18 mouse cellular contexts compared by ENCODE assay signal in genomic region chr7:110777146-110778001, GRCm38 (mm10). TPM values are rescaled to one million over a fixed set of nuclear protein-coding genes. Genes with fewer than 3 reads are reported as not detected.
DNase-seq lines count a peak whose midpoint lies in the region; ATAC-seq and TF ChIP-seq lines count a peak whose summit lies in the region.
"Had no signal": no experiment of that assay in that cellular context is flagged by ENCODE, and none has a peak within 500 bp of the region (broad histone marks: within the 10 kb centered on the region; RNA-seq: fewer than 3 reads in every experiment).

No protein-coding gene starts in this region.

- in situ Hi-C loops in ES-E14 (cut with MboI; ENCODE audit: low sequenced_read_pairs in 2 of 2, unreplicated experiment in 2 of 2) = no loop called here

- 78% methylated on average over 18 of the region's 18 CpGs for WGBS in kidney, embryonic 14.5 days

- H3K4me3 ChIP-seq in kidney, embryonic 14.5 days (ENCODE audit: low read length) = no peak overlapping the region
- peak overlapping the region; percentile 28 to 35; a peak in 3 of 4 replicates for H3K4me3 ChIP-seq in ES-E14 (ENCODE audit: insufficient read depth in 1 of 2, low read depth in 1 of 2, low read length in 2 of 2, poor library complexity in 1 of 2, severe bottlenecking in 1 of 2)
- H3K4me3 ChIP-seq: embryonic facial prominence, embryonic 13.5 days; heart, embryonic 10.5 days; neural tube, embryonic 15.5 days had no signal

- H3K27me3 ChIP-seq in kidney, embryonic 14.5 days (ENCODE audit: control insufficient read depth, insufficient read depth, low read length) = no peaks in the 10 kb centered on the region
- H3K27me3 ChIP-seq: embryonic facial prominence, embryonic 13.5 days; neural tube, embryonic 15.5 days had no signal

- H3K36me3 ChIP-seq in kidney, embryonic 14.5 days (ENCODE audit: control insufficient read depth, insufficient read depth, low read length) = no peaks in the 10 kb centered on the region
- H3K36me3 ChIP-seq in ES-E14 (ENCODE audit: control insufficient read depth, insufficient read depth, low read length, poor library complexity, severe bottlenecking) = peaks cover 2% of the 10 kb centered on the region; the same call in 1 of the 2 replicates
- H3K36me3 ChIP-seq: embryonic facial prominence, embryonic 13.5 days; heart, embryonic 10.5 days; neural tube, embryonic 15.5 days had no signal

- H3K9me3 ChIP-seq in kidney, embryonic 14.5 days (ENCODE audit: control insufficient read depth, low read length) = no peaks in the 10 kb centered on the region
- no peaks in the 10 kb centered on the region for H3K9me3 ChIP-seq in ES-E14 (ENCODE audit: control insufficient read depth, insufficient read depth, low read depth, low read length)
- H3K9me3 ChIP-seq: embryonic facial prominence, embryonic 13.5 days; heart, embryonic 10.5 days; neural tube, embryonic 15.5 days had no signal

- ATAC-seq in kidney, embryonic 14.5 days (ENCODE audit: low FRiP score, low TSS enrichment) = no peak
- peak; percentile 63 for ATAC-seq in granulocyte monocyte progenitor cell, adult 5-6 weeks (replicated peaks; ENCODE audit: poor library complexity, severe bottlenecking)
- ATAC-seq: forebrain, embryonic 14.5 days; inflammation-experienced regulatory T-cells, adult 6 months had no signal

- peaks cover 8% of the 10 kb centered on the region for H3K4me1 ChIP-seq in kidney, embryonic 14.5 days (ENCODE audit: control insufficient read depth, insufficient read depth, low read length)
- H3K4me1 ChIP-seq in ES-E14 (ENCODE audit: control insufficient read depth in 2 of 2, insufficient read depth in 2 of 2, low read length in 2 of 2, poor library complexity in 1 of 2) = peaks cover 7 to 24% of the 10 kb centered on the region in 2 experiments

- 0 out of 2 replicates have a peak overlapping the region, but pooled peaks have one; percentile 1 for H3K9ac ChIP-seq in kidney, embryonic 14.5 days (ENCODE audit: low read depth, low read length)
- peak overlapping the region; percentile 38; the same call in 1 of the 2 replicates for H3K9ac ChIP-seq in ES-E14 (ENCODE audit: insufficient read depth, low read depth, low read length, poor library complexity, severe bottlenecking)
- H3K9ac ChIP-seq: embryonic facial prominence, embryonic 13.5 days; neural tube, embryonic 15.5 days had no signal

- H3K4me2 ChIP-seq in kidney, embryonic 14.5 days (replicated peaks; ENCODE audit: low read depth, low read length) = no peak overlapping the region
- H3K4me2 ChIP-seq: embryonic facial prominence, embryonic 13.5 days; neural tube, embryonic 15.5 days had no signal

- H3K27ac ChIP-seq in kidney, embryonic 14.5 days (ENCODE audit: low read depth, low read length) = no peak overlapping the region
- no peak overlapping the region for H3K27ac ChIP-seq in ES-E14 (ENCODE audit: insufficient read depth, low read depth, low read length, poor library complexity, severe bottlenecking)
- H3K27ac ChIP-seq: embryonic facial prominence, embryonic 13.5 days; neural tube, embryonic 15.5 days; stomach, postnatal 0 days had no signal

- DNase-seq in kidney, adult 11 months = no peak
- no peak for DNase-seq in ES-E14 (ENCODE audit: low read depth, low spot score)
- DNase-seq in lung, postnatal 36 days = peak; percentile 57
- no peak for DNase-seq in layer of hippocampus, adult 8-10 months (ENCODE audit: low spot score in 2 of 2)
- no peak for DNase-seq in kidney, postnatal 25 days
- DNase-seq: adrenal gland, postnatal 25 days; cerebellum, postnatal 36 days; left cerebral cortex, postnatal 4 days; right cerebral cortex, adult 18-20 months; thymus, postnatal 4 days had no signal

TF ChIP-seq in ES-E14, 5 proteins besides CTCF, POLR2A, EP300 and RAD21:
- TF ChIP-seq MAFK (IDR thresholded peaks at IDR 0.05; ENCODE audit: insufficient read depth, low read depth, low read length) (no peak), CHD2 (IDR thresholded peaks at IDR 0.05; ENCODE audit: low read depth, low read length) (no peak), ZC3H11A (IDR thresholded peaks at IDR 0.05; ENCODE audit: borderline replicate concordance, low read depth, low read length) (no peak)

RNA-seq across cellular contexts. Expression of gene Ampd3, which starts 9.4 kb away (rescaled TPM):
- polyA plus RNA-seq in kidney, embryonic 14.5 days (2014; fragmentation: Nextera tagmentation; extraction: Ambion mirVana) = 3.2 and 4.5 TPM in 2 replicates
- 2.4 and 5.3 TPM in 2 replicates for total RNA-seq in ES-E14 (2012; rRNA removed)
- total RNA-seq in granulocyte monocyte progenitor cell, adult 5-6 weeks (2014; fragmentation: Nextera tagmentation) = 3.5 and 6.2 TPM in 2 replicates
- 1.4 and 2.1 TPM in 2 replicates for total RNA-seq in granulocyte monocyte progenitor cell, adult 5-6 weeks (2017)
- 10 to 100 TPM; 25.4 to 37.7 (median 30.3) TPM for total RNA-seq in layer of hippocampus, adult 8-10 months (2022)
